Mouse (Mus musculus): ENCODE measurements at regions not wholly inside any gene's neighbourhood (a gene's known extent, or its start where the extent isn't known, plus 50 kb on each side); places are given as distances from the start of the nearest gene placed in this dataset.
"Not testable (repeated sequence)": the region's sequence is repeated elsewhere in the genome, so short reads cannot be mapped to it uniquely, and the experiment has no call there.

- not testable (repeated sequence) for DNase-seq
Measured at GRCm38 (mm10) chr1:141246125-141246524, 1000.2 kb downstream of the Kcnt2 start.

GRCm38 (mm10) chr1:141274738-141275137 is 1028.8 kb downstream of the Kcnt2 start:
- DNase-seq: no peak

- DNase-seq: no peak
Measured at GRCm38 (mm10) chr1:141281513-141281912, 1035.6 kb downstream of the Kcnt2 start.

- no peak for DNase-seq
Measured at GRCm38 (mm10) chr1:141322968-141323367, 1077.0 kb downstream of the Kcnt2 start.

GRCm38 (mm10) chr1:141338073-141338472 is 1092.1 kb downstream of the Kcnt2 start:
- DNase-seq: no peak

GRCm38 (mm10) chr1:141369447-141369846 is 1123.5 kb downstream of the Kcnt2 start:
- no peak for DNase-seq

GRCm38 (mm10) chr1:141375966-141376365 is 1130.0 kb downstream of the Kcnt2 start:
- DNase-seq: no peak

- no peak for DNase-seq
Measured at GRCm38 (mm10) chr1:141401334-141401733, 1155.4 kb downstream of the Kcnt2 start.

- peak; percentile 15 for DNase-seq
Measured at GRCm38 (mm10) chr1:141429675-141430074, 1183.7 kb downstream of the Kcnt2 start.

- DNase-seq: no peak
Measured at GRCm38 (mm10) chr1:141430117-141430516, 1184.2 kb downstream of the Kcnt2 start.

GRCm38 (mm10) chr1:141435452-141435851 is 1189.5 kb downstream of the Kcnt2 start:
- DNase-seq: no peak

GRCm38 (mm10) chr1:141440234-141440633 is 1194.3 kb downstream of the Kcnt2 start:
- DNase-seq: no peak

- DNase-seq: no peak
Measured at GRCm38 (mm10) chr1:141450960-141451359, 1205.0 kb downstream of the Kcnt2 start.

GRCm38 (mm10) chr1:141464576-141464975 is 1218.6 kb downstream of the Kcnt2 start:
- DNase-seq: no peak
